Mouse (Mus musculus) kidney, embryonic 14.5 days (tissue): ENCODE data around the gene Hmg20b. TPM values are rescaled to one million over a fixed set of nuclear protein-coding genes. Genes with fewer than 3 reads are reported as not detected.

Experiments used
- ATAC-seq: fragments of 200-750 bp; cut with Nextera tagmentation; 2 replicates; pipeline ENCODE4 v1.8.0; 2017; ENCODE audit warnings: moderate number of reproducible peaks, mild to moderate bottlenecking, moderate TSS enrichment, moderate library complexity; ENCODE audit not compliant: low FRiP score, low TSS enrichment
- H3K27ac ChIP-seq: fragments of 300-500 bp; sonication (generic); 2 replicates; pipeline ENCODE4 v1.5.1; 2014; ENCODE audit warnings: low read depth, mild to moderate bottlenecking, low read length, moderate library complexity, mixed read lengths
- H3K27me3 ChIP-seq: fragments of 300-500 bp; sonication (generic); 2 replicates; pipeline ENCODE4 v1.6.1; 2014; ENCODE audit warnings: mild to moderate bottlenecking, low read length; ENCODE audit not compliant: control insufficient read depth, insufficient read depth
- H3K36me3 ChIP-seq: fragments of 300-500 bp; sonication (generic); 2 replicates; pipeline ENCODE4 v1.6.1; 2014; ENCODE audit warnings: low read length, mixed read lengths; ENCODE audit not compliant: control insufficient read depth, insufficient read depth
- H3K4me1 ChIP-seq: fragments of 300-500 bp; sonication (generic); 2 replicates; pipeline ENCODE4 v1.6.1; 2014; ENCODE audit warnings: low read length, mixed read lengths; ENCODE audit not compliant: control insufficient read depth, insufficient read depth
- H3K4me2 ChIP-seq: fragments of 300-500 bp; sonication (generic); replicated peaks from 2 replicates; pipeline ENCODE4 v1.6.1; 2014; ENCODE audit warnings: low read depth, mild to moderate bottlenecking, low read length
- H3K4me3 ChIP-seq: fragments of 300-500 bp; sonication (generic); 2 replicates; pipeline ENCODE4 v1.5.1; 2014; ENCODE audit warnings: mild to moderate bottlenecking, low read length
- H3K9ac ChIP-seq: fragments of 300-500 bp; sonication (generic); 2 replicates; pipeline ENCODE4 v1.6.1; 2014; ENCODE audit warnings: low read depth, mild to moderate bottlenecking, low read length, moderate library complexity
- H3K9me3 ChIP-seq: fragments of 300-500 bp; sonication (generic); 2 replicates; pipeline ENCODE4 v1.6.1; 2016; ENCODE audit warnings: low read length; ENCODE audit not compliant: control insufficient read depth
- WGBS: fragments of 180-500 bp; shearing (Covaris S2); extraction: QIAGEN DNeasy Blood & Tissue Kit; methylation state at CpG from one replicate; pipeline ENCODE4 v1.1.7; 2014; 5-methylcytosine and 5-hydroxymethylcytosine counted together
- polyA plus RNA-seq: library from polyadenylated mRNA; unstranded; fragments of >200 nt; fragmentation: Nextera tagmentation; extraction: Ambion mirVana; gene quantifications from 2 replicates; pipeline ENCODE4 v1.2.1, GENCODE M21; 2014

Gene Hmg20b
- polyA plus RNA-seq, 1 experiment from 2014 or later: 115 TPM

DNA sequence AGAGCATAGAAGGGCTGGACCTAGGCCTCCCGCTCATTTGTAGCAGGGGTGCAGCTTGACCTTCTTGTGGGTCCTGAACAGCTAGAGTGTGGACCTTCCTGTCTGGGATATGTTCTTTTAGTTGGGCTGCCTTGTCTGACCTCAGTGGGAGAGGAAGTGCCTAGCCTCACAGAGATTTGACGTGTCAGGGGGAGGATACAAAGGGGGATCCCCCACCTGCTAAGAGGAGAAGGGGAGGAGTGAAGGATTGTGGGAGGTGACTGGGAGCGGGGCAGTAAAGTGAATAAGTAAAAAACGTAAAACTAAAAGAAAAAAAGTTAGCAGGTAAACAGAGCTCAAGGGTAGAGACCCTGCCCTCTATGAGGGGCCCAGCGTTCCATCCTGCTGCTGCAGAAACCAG is 40.7 kb downstream of the Hmg20b start:
- H3K9ac ChIP-seq: no peak overlapping the region
- no peak overlapping the region for H3K4me2 ChIP-seq
- no peak overlapping the region for H3K27ac ChIP-seq
- H3K9me3 ChIP-seq: no peaks in the 10 kb centered on the region
- H3K27me3 ChIP-seq: no peaks in the 10 kb centered on the region
- H3K4me1 ChIP-seq: 0 out of 2 replicates have a peak, but pooled peaks cover 9% of the 10 kb centered on the region
- WGBS: 84% methylated on average over 5 of the region's 5 CpGs
- H3K4me3 ChIP-seq: no peak overlapping the region
- ATAC-seq: no peak
- H3K36me3 ChIP-seq: peaks cover 84% of the 10 kb centered on the region

DNA sequence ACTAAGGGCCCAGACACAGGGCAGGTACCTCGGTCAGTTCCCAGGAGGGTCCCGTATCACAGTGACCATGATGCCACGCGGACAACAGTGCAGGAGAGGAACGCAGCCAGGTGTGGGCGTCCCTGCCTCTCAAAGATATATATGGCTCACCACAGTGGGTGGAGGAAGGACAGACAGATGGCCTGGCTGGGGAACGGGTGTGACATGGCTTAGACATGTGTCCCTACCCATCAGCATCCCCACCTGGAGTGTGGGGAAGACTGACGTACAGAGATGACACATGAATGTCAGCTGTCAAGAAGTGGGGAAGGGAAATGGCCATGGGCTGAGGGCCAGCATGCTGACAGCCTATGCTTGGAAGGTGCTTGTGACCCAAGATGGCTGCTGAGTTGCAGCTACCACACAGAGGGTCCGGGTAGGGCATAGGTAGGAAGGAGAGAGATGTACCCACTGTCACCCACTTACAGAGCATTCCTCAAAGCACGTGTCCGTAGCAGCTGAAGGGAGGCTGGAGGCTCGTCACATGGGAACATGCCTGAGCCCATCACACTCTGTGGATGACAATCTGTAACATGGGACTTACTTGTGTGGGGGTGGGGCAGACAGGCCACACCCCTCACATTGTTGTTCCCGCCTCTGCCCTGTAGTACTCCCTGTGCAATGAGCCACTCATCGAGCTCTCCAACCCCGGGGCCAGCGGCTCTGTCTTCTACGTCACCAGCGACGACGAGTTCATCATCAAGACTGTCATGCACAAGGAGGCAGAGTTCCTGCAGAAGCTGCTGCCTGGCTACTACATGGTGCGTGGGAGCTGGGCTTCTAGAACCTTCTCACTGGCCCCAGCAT is 43.2 kb downstream of the Hmg20b start:
- 95% methylated on average over 21 of the region's 21 CpGs for WGBS
- H3K9ac ChIP-seq: no peak overlapping the region
- no peaks in the 10 kb centered on the region for H3K9me3 ChIP-seq
- H3K4me1 ChIP-seq: peaks cover 20% of the 10 kb centered on the region; the same call in 1 of the 2 replicates
- no peaks in the 10 kb centered on the region for H3K27me3 ChIP-seq
- no peak overlapping the region for H3K4me3 ChIP-seq
- no peak for ATAC-seq
- no peak overlapping the region for H3K27ac ChIP-seq
- peaks cover 63% of the 10 kb centered on the region for H3K36me3 ChIP-seq
- no peak overlapping the region for H3K4me2 ChIP-seq

DNA sequence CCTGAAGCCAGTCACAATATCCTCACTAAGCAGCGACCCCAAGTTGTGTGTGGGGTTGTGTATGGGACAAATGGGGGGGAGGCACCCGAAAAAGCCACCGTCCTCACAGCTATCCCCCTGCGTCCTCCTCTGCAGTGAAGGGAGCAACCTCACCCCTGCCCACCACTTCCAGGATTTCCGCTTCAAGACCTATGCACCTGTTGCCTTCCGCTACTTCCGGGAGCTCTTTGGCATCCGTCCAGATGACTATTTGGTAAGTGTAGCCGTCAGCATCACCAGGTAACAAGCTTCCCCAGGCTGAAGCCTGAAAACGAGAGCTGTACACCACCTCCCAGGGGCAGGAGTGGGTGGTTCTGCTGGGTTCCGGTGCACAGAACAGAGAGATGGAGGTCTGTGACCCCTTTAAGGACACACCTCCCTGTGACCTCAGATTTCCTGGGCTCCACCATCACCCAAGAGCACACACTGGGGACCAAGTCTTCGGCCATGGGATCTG is 44.1 kb downstream of the Hmg20b start:
- Histone ChIP-seq H3K27me3 (no peaks in the 10 kb centered on the region), H3K36me3 (peaks cover 55% of the 10 kb centered on the region), H3K9ac (no peak overlapping the region), H3K4me3 (no peak overlapping the region), H3K4me1 (peaks cover 17% of the 10 kb centered on the region; the same call in 1 of the 2 replicates), H3K9me3 (no peaks in the 10 kb centered on the region), H3K27ac (no peak overlapping the region), H3K4me2 (no peak overlapping the region)
- ATAC-seq: no peak
- WGBS: 95% methylated on average over 12 of the region's 12 CpGs

DNA sequence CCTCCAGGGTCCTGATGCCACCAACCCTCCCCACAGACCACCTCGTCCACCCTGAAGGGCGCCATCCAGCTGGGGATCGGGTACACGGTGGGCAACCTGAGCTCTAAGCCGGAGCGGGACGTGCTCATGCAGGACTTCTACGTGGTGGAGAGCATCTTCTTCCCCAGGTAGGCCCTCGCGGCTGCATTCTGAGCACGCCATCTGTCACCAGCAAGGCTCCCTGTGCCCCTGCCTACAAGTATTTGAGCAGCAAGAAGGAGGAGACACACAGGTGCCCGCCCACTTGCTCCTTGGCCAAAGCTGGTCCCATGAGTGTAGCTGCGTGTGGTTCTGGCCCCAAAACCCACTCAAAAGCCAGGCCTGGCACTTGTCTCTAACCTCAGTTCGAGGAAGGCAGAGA is 44.6 kb downstream of the Hmg20b start:
- H3K27ac ChIP-seq: no peak overlapping the region
- 90% methylated on average over 14 of the region's 14 CpGs for WGBS
- peaks cover 19% of the 10 kb centered on the region; the same call in 1 of the 2 replicates for H3K4me1 ChIP-seq
- ATAC-seq: no peak
- H3K36me3 ChIP-seq: peaks cover 50% of the 10 kb centered on the region
- H3K27me3 ChIP-seq: no peaks in the 10 kb centered on the region
- H3K4me3 ChIP-seq: no peak overlapping the region
- H3K9me3 ChIP-seq: no peaks in the 10 kb centered on the region
- no peak overlapping the region for H3K4me2 ChIP-seq
- no peak overlapping the region for H3K9ac ChIP-seq

DNA sequence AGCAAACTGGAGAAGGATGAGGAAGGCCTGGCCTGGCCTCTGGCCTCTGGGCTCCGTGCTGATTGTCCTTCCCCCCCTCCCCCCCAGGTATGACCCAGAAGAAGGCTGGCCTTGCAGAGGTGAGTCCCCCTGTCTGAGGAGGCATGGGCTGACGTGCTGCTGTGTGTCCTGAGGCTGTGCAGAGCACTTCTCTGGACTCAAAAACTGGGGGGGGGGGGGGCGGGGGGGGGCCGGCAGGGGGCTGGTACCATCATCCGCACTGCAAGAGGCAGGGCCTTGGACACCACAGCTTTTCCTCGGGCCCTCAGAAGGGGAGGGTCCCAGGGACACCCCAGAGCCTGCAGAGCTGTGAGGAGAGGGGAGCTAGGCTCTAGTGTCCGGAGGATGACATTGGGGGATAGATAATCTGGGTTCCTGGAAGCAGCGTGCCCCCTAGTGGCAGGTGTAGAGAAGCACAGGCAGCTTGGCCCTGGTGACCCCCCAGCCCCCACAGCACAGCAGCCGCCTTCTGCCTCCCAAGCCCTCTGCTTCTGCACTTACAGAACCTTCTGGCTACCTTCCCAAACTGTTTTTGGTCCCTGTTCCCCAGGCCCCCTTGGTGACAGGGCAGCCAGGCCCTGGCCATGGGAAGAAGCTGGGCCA is 45.6 kb downstream of the Hmg20b start:
- Histone ChIP-seq H3K27ac (no peak overlapping the region), H3K27me3 (no peaks in the 10 kb centered on the region), H3K4me3 (no peak overlapping the region), H3K4me2 (no peak overlapping the region), H3K4me1 (peaks cover 28% of the 10 kb centered on the region; the same call in 1 of the 2 replicates), H3K9me3 (no peaks in the 10 kb centered on the region), H3K36me3 (peaks cover 40% of the 10 kb centered on the region), H3K9ac (no peak overlapping the region)
- 22% methylated on average over 5 of the region's 9 CpGs for WGBS
- peak; percentile 38; the same call in 1 of the 2 replicates for ATAC-seq

DNA sequence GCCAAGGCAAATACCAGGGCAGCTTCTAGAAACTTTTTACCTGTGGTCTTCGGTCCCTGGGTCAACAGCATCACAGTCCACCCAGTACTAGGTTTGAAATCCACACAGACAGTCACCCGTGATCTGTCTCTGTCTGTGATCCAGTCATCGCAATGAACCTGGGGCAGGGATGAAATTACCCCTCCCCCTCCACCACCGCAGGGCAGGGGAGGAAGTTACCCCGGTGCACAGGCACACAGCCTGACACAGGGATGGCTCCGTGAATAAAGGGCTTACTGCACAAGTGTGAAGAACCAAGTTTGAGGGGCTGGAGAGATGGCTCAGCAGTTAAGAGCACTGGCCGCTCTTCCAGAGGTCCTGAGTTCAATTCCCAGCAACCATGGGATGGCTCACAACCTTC is 46.5 kb downstream of the Hmg20b start:
- Histone ChIP-seq H3K27me3 (no peaks in the 10 kb centered on the region), H3K9me3 (no peaks in the 10 kb centered on the region), H3K36me3 (peaks cover 30% of the 10 kb centered on the region), H3K4me1 (peaks cover 36% of the 10 kb centered on the region; the same call in 1 of the 2 replicates), H3K27ac (no peak overlapping the region), H3K4me3 (no peak overlapping the region), H3K4me2 (no peak overlapping the region), H3K9ac (no peak overlapping the region)
- no peak for ATAC-seq
- WGBS: 67% methylated on average over 7 of the region's 7 CpGs

DNA sequence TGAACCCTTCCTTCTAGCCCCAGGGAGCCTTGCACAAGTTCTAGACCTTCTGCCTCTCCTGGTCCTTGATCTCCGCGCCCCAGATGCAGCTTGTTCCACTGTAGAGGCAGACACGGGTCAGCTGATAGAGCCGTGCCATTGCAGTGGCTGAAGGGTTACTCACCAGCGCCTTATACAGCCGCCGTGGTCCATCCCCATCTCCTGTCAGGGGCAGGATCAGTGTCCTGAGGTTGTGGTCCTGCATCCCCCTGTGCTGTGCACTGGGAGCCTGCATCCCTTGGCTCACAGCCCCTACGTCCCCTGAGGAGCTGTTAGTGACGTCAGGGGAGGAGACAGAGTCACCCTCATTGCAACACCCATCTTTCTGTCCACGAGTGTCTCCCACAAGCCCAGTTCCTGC is 47.0 kb downstream of the Hmg20b start:
- Histone ChIP-seq H3K4me3 (no peak overlapping the region), H3K9me3 (no peaks in the 10 kb centered on the region), H3K27ac (0 out of 2 replicates have a peak overlapping the region, but pooled peaks have one; percentile 7), H3K27me3 (no peaks in the 10 kb centered on the region), H3K9ac (peak overlapping the region; percentile 28; the same call in 1 of the 2 replicates), H3K36me3 (peaks cover 26% of the 10 kb centered on the region), H3K4me1 (peaks cover 39% of the 10 kb centered on the region; the same call in 1 of the 2 replicates), H3K4me2 (no peak overlapping the region; the same call in 1 of the 2 replicates)
- ATAC-seq: no peak
- WGBS: 73% methylated on average over 10 of the region's 10 CpGs

DNA sequence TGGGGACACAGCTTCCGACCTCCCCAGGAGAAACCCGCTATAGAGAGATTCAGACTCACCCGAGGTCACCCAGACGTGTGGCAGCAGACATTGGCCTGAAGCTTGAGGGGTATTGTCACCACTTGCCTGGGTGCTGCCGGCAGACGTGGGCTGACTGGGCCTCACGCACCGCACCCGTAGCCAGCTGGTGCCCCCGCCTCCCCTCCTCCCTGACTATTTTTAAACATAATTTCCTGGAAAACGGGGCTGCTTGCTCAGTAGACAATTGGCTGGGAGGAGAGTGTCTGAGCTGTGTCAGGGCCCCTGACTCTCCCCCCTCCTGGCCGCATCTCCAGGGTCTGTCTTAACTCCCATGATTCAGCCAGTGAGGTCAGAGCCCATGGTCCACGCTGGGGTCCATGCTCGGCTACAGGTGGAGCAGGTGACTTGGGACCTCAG is 47.5 kb downstream of the Hmg20b start:
- H3K27ac ChIP-seq: 0 out of 2 replicates have a peak overlapping the region, but pooled peaks have one; percentile 7
- H3K4me1 ChIP-seq: peaks cover 40% of the 10 kb centered on the region
- no peak overlapping the region for H3K4me3 ChIP-seq
- 0 out of 2 replicates have a peak overlapping the region, but pooled peaks have one; percentile 28 for H3K9ac ChIP-seq
- no peak for ATAC-seq
- 71% methylated on average over 14 of the region's 14 CpGs for WGBS
- peaks cover 22% of the 10 kb centered on the region for H3K36me3 ChIP-seq
- H3K9me3 ChIP-seq: no peaks in the 10 kb centered on the region
- no peak overlapping the region; the same call in 1 of the 2 replicates for H3K4me2 ChIP-seq
- H3K27me3 ChIP-seq: no peaks in the 10 kb centered on the region
